Mouse (Mus musculus) ES-Bruce4 (cell line): Measurements from ENCODE around the gene Dazap2. TPM values are rescaled to one million over a fixed set of nuclear protein-coding genes. Genes with fewer than 3 reads are reported as not detected.

ENCODE experiments used
- H3K27ac ChIP-seq: 2 replicates; pipeline ENCODE4 v1.5.1; 2012; ENCODE audit warnings: low read length, inconsistent platforms; ENCODE audit not compliant: insufficient read depth
- H3K27me3 ChIP-seq: 2 replicates; pipeline ENCODE4 v1.6.1; 2012; ENCODE audit warnings: mild to moderate bottlenecking, low read length, inconsistent platforms; ENCODE audit not compliant: control insufficient read depth, poor library complexity, insufficient read depth, severe bottlenecking
- H3K36me3 ChIP-seq: 2 replicates; pipeline ENCODE4 v1.6.1; 2012; ENCODE audit warnings: inconsistent platforms, mild to moderate bottlenecking, low read length, moderate library complexity; ENCODE audit not compliant: control insufficient read depth, poor library complexity, insufficient read depth, severe bottlenecking
- H3K4me1 ChIP-seq: one replicate; pipeline ENCODE4 v1.8.1; 2011; ENCODE audit warnings: low read length; ENCODE audit not compliant: control insufficient read depth, insufficient read depth
- H3K4me3 ChIP-seq: 2 replicates; pipeline ENCODE4 v1.5.1; 2011; ENCODE audit warnings: low read depth, mild to moderate bottlenecking, low read length
- H3K9ac ChIP-seq: 2 replicates; pipeline ENCODE4 v1.6.1; 2012; ENCODE audit warnings: low read depth, mild to moderate bottlenecking, inconsistent platforms; ENCODE audit not compliant: poor library complexity, severe bottlenecking
- H3K9me3 ChIP-seq: replicated peaks from 2 replicates; pipeline ENCODE4 v1.6.1; 2012; ENCODE audit warnings: mild to moderate bottlenecking, low read length, inconsistent platforms; ENCODE audit not compliant: control insufficient read depth, poor library complexity, insufficient read depth, severe bottlenecking
- CTCF ChIP-seq: IDR thresholded peaks from one replicate; pipeline ENCODE4 v1.8.1; 2011; ENCODE audit warnings: low read depth, low read length
- EP300 ChIP-seq: IDR thresholded peaks from 2 replicates; pipeline ENCODE4 v1.6.1; 2011; ENCODE audit warnings: low read depth, low read length; ENCODE audit not compliant: insufficient read depth
- POLR2A ChIP-seq: IDR thresholded peaks from one replicate; pipeline ENCODE4 v1.8.1; 2011; ENCODE audit warnings: low read length; ENCODE audit not compliant: insufficient read depth
- polyA plus RNA-seq: library from polyadenylated mRNA; stranded (reverse); fragments of >200 nt; gene quantifications from 2 replicates; pipeline ENCODE4 v1.2.4, GENCODE M21; 2011; ENCODE audit warnings: low read depth; ENCODE audit not compliant: missing spikeins, insufficient read depth, insufficient read length

Gene Dazap2
- polyA plus RNA-seq, 1 experiment: 70.7 TPM

DNA sequence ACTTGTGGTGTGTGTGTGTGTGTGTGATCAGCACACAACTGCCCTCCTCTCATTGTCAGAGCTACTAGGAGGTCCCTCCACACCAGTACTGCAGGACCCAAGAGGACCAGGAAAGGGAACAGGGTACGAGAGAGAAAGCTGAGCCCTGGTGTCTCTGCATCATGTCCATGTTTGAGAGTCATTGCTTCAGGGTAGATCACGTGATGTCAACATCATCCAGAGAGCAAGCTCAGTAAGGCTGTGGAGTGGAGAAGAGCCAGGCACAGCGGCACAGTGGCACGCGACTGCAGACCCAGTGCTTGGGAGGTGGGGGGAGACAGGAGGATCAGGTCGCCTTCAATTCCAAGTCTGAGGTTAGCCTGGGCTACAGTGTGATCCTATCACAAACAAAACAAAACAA lies 38.8 kb upstream of the Dazap2 start:
- H3K36me3 ChIP-seq: no peaks in the 10 kb centered on the region
- no peak overlapping the region for H3K27ac ChIP-seq
- no peaks in the 10 kb centered on the region for H3K9me3 ChIP-seq
- H3K9ac ChIP-seq: no peak overlapping the region
- H3K27me3 ChIP-seq: no peaks in the 10 kb centered on the region
- no peak overlapping the region for H3K4me3 ChIP-seq
- TF ChIP-seq EP300 (no peak), POLR2A (no peak), CTCF (no peak)
- H3K4me1 ChIP-seq: no peaks in the 10 kb centered on the region

- Histone ChIP-seq H3K27me3 (no peaks in the 10 kb centered on the region), H3K4me3 (no peak overlapping the region), H3K9me3 (no peaks in the 10 kb centered on the region), H3K4me1 (no peaks in the 10 kb centered on the region), H3K9ac (no peak overlapping the region), H3K36me3 (no peaks in the 10 kb centered on the region), H3K27ac (no peak overlapping the region)
- TF ChIP-seq EP300 (no peak), POLR2A (no peak), CTCF (no peak)
These were observed 38.3 kb upstream of the Dazap2 start for GRCm38 (mm10) chr15:100576810-100577209.

- Histone ChIP-seq H3K9me3 (no peaks in the 10 kb centered on the region), H3K4me1 (no peaks in the 10 kb centered on the region), H3K4me3 (no peak overlapping the region), H3K9ac (no peak overlapping the region), H3K27ac (no peak overlapping the region), H3K36me3 (no peaks in the 10 kb centered on the region), H3K27me3 (no peaks in the 10 kb centered on the region)
- TF ChIP-seq CTCF: no peak
- TF ChIP-seq EP300: no peak
- TF ChIP-seq POLR2A: no peak
These were observed 37.2 kb upstream of the Dazap2 start for GRCm38 (mm10) chr15:100577972-100578371.

DNA sequence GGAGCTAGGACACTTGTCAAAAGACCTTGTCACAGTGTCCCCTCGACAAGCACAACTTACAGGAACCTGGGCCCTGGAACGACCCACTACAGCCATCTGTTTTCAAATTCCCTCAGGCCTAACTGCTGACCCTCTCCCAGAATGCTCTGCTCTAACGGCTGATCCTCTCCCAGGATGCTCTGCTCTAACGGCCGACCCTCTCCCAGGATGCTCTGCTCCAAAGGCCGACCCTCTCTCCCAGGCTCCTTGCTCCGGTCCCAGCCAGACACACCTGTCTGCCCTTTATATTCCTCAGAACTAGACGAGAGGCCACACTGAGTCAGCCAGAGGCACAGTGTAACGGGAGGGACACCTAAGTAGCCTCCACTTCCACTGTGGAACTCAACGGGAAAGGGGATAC lies 35.0 kb upstream of the Dazap2 start:
- no peaks in the 10 kb centered on the region for H3K27me3 ChIP-seq
- H3K4me1 ChIP-seq: no peaks in the 10 kb centered on the region
- TF ChIP-seq POLR2A (no peak), EP300 (no peak), CTCF (no peak)
- no peaks in the 10 kb centered on the region for H3K9me3 ChIP-seq
- H3K36me3 ChIP-seq: no peaks in the 10 kb centered on the region
- H3K9ac ChIP-seq: no peak overlapping the region
- no peak overlapping the region for H3K4me3 ChIP-seq
- no peak overlapping the region for H3K27ac ChIP-seq

GRCm38 (mm10) chr15:100585931-100586330 lies 29.2 kb upstream of the Dazap2 start:
- H3K4me3 ChIP-seq: no peak overlapping the region
- H3K9me3 ChIP-seq: no peaks in the 10 kb centered on the region
- TF ChIP-seq EP300 (no peak), POLR2A (no peak), CTCF (no peak)

DNA sequence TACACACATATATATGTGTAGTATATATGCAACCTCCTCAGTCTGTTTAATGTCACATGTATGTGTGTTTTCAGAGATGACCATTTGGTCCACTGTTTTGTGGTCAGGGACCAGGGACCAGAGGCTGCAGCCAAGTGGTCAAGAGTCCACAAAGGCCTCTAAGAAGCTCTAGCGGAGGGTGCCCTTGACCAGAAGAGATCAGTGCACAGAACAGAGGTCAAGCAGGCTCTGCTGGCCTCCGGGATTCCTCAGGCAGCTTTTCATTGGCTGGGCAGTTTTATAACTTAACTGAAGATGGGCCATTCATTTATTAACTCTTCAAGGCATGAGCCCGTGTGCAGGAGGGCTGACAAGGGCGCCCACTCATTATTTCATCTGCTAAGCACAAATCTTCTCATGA lies 28.0 kb upstream of the Dazap2 start:
- Histone ChIP-seq H3K4me3 (no peak overlapping the region), H3K9me3 (no peaks in the 10 kb centered on the region), H3K27me3 (no peaks in the 10 kb centered on the region), H3K36me3 (no peaks in the 10 kb centered on the region), H3K9ac (no peak overlapping the region), H3K27ac (no peak overlapping the region), H3K4me1 (no peaks in the 10 kb centered on the region)
- no peak for TF ChIP-seq POLR2A

More at GRCm38 (mm10) chr15:100585931-100586330, 29.2 kb upstream of the Dazap2 start:
- Histone ChIP-seq H3K36me3 (no peaks in the 10 kb centered on the region), H3K9ac (no peak overlapping the region), H3K4me1 (no peaks in the 10 kb centered on the region), H3K27ac (no peak overlapping the region), H3K27me3 (no peaks in the 10 kb centered on the region)

DNA sequence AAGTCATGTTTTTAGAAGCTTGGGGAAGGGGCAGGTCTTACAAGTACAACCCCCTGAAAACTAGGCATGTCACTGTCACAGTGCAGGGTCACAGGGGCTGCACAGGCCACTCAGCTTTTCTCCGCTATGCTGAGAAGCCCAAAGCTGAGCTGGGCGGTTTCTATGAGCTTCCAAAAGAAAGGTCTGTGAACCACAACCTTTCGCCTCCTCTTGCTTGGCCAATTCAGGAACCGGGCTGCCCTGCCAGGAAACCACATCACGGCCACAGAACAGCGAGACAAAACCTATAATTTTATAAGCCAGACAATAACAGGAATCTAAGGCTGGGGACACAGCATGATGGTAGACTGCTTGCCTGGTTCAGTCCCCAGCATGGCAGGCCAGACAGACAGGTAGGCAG lies 26.9 kb upstream of the Dazap2 start:
- no peak for TF ChIP-seq POLR2A
- Histone ChIP-seq H3K36me3 (no peaks in the 10 kb centered on the region), H3K9ac (no peak overlapping the region), H3K4me3 (no peak overlapping the region), H3K4me1 (no peaks in the 10 kb centered on the region), H3K9me3 (no peaks in the 10 kb centered on the region), H3K27me3 (no peaks in the 10 kb centered on the region), H3K27ac (no peak overlapping the region)
